Mouse (Mus musculus): ENCODE data around the gene Thoc5.
A peak's percentile ranks its signal among the peaks of the same experiment; 100 is the strongest.

- peak; percentile 55 for TF ChIP-seq CTCF (IDR thresholded peaks at IDR 0.05; ENCODE audit: low read depth, low read length)
- TF ChIP-seq GATA1 (IDR thresholded peaks at IDR 0.05; ENCODE audit: borderline replicate concordance, low read length): no peak
- TF ChIP-seq TAL1 (conservative IDR thresholded peaks at IDR 0.05; ENCODE audit: low read depth, low read length): no peak
Observed at GRCm38 (mm10) chr11:4885385-4885903, 9.7 kb upstream of the Thoc5 start.
